Mouse (Mus musculus): ENCODE results near the gene Reep1.

The Reep1 gene

GRCm38 (mm10) chr6:71757039-71757894 lies 49.9 kb downstream of the Reep1 start:
- TF ChIP-seq NANOG (IDR thresholded peaks at IDR 0.05; ENCODE audit: borderline replicate concordance, low read length) (no peak), POU5F1 (IDR thresholded peaks at IDR 0.05; ENCODE audit: borderline replicate concordance, low read length) (no peak), CTCF (conservative IDR thresholded peaks at IDR 0.05; ENCODE audit: low read length) (no peak)
- Histone ChIP-seq H3K36me3 (ENCODE audit: insufficient read depth, low read length) (no peaks in the 10 kb centered on the region), H3K27me3 (ENCODE audit: insufficient read depth, low read length) (no peaks in the 10 kb centered on the region), H3K4me1 (replicated peaks; ENCODE audit: low read depth, low read length) (peaks cover 21% of the 10 kb centered on the region), H3K4me3 (replicated peaks; ENCODE audit: low read length) (no peak overlapping the region), H3K9me3 (ENCODE audit: low read length) (no peaks in the 10 kb centered on the region)

DNA sequence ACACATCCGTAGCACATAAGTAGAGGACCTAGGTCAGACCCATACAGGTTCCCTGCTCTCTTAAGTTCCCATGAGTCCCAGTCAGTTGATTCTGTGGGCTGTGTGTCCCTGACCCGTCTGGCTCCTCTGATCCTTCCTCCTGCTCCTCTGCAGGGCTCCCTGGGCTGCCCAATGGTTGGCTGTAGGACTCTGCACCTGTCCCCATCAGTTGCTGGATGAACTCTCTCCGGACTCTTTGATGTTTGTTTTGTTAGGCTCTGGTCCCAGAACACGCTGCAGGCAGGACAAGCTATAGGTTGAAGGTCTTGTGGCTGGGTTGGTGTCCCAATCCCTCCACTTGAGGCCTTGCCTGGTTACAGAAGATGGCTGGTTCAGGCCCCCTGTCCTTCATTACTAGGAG lies 51.4 kb downstream of the Reep1 start:
- Histone ChIP-seq H3K9me3 (ENCODE audit: low read length) (no peaks in the 10 kb centered on the region), H3K36me3 (ENCODE audit: insufficient read depth, low read length) (no peaks in the 10 kb centered on the region), H3K4me1 (replicated peaks; ENCODE audit: low read depth, low read length) (peaks cover 8% of the 10 kb centered on the region), H3K4me3 (replicated peaks; ENCODE audit: low read length) (no peak overlapping the region), H3K27me3 (ENCODE audit: insufficient read depth, low read length) (no peaks in the 10 kb centered on the region)
- TF ChIP-seq NANOG (IDR thresholded peaks at IDR 0.05; ENCODE audit: borderline replicate concordance, low read length) (no peak), POU5F1 (IDR thresholded peaks at IDR 0.05; ENCODE audit: borderline replicate concordance, low read length) (no peak), CTCF (conservative IDR thresholded peaks at IDR 0.05; ENCODE audit: low read length) (no peak)

GRCm38 (mm10) chr6:71760073-71760472 lies 52.7 kb downstream of the Reep1 start:
- Histone ChIP-seq H3K4me1 (replicated peaks; ENCODE audit: low read depth, low read length) (peaks cover 8% of the 10 kb centered on the region), H3K27me3 (ENCODE audit: insufficient read depth, low read length) (no peaks in the 10 kb centered on the region), H3K36me3 (ENCODE audit: insufficient read depth, low read length) (no peaks in the 10 kb centered on the region), H3K9me3 (ENCODE audit: low read length) (no peaks in the 10 kb centered on the region), H3K4me3 (replicated peaks; ENCODE audit: low read length) (no peak overlapping the region)
- no peak for TF ChIP-seq POU5F1 (IDR thresholded peaks at IDR 0.05; ENCODE audit: borderline replicate concordance, low read length)
- no peak for TF ChIP-seq CTCF (conservative IDR thresholded peaks at IDR 0.05; ENCODE audit: low read length)
- no peak for TF ChIP-seq NANOG (IDR thresholded peaks at IDR 0.05; ENCODE audit: borderline replicate concordance, low read length)

DNA sequence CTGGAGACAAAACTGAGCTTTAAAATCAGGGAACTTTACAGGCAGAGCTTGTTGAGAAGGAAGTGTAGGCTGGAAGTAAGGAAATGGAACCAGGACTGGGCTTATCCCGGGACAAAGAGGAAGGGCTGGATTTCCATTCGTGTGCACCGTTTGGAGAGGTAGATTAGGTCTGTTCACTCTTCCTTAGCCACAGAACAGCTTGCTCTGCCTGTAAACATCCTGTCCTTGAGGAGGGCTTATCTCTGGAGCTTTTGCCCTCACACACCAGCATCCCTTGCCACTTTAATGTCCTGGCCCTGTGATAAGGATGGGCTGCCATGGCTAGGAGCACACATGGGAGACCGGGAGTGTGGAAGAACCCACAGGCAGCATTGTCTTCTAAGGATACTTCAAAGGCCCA lies 60.4 kb downstream of the Reep1 start:
- no peak overlapping the region for H3K4me3 ChIP-seq (replicated peaks; ENCODE audit: low read length)
- H3K4me1 ChIP-seq (replicated peaks; ENCODE audit: low read depth, low read length) = peaks cover 20% of the 10 kb centered on the region
- no peak for TF ChIP-seq CTCF (conservative IDR thresholded peaks at IDR 0.05; ENCODE audit: low read length)
- TF ChIP-seq POU5F1 (IDR thresholded peaks at IDR 0.05; ENCODE audit: borderline replicate concordance, low read length) = no peak
- TF ChIP-seq NANOG (IDR thresholded peaks at IDR 0.05; ENCODE audit: borderline replicate concordance, low read length) = no peak
- no peaks in the 10 kb centered on the region for H3K36me3 ChIP-seq (ENCODE audit: insufficient read depth, low read length)
- H3K27me3 ChIP-seq (ENCODE audit: insufficient read depth, low read length) = no peaks in the 10 kb centered on the region
- H3K9me3 ChIP-seq (ENCODE audit: low read length) = no peaks in the 10 kb centered on the region

DNA sequence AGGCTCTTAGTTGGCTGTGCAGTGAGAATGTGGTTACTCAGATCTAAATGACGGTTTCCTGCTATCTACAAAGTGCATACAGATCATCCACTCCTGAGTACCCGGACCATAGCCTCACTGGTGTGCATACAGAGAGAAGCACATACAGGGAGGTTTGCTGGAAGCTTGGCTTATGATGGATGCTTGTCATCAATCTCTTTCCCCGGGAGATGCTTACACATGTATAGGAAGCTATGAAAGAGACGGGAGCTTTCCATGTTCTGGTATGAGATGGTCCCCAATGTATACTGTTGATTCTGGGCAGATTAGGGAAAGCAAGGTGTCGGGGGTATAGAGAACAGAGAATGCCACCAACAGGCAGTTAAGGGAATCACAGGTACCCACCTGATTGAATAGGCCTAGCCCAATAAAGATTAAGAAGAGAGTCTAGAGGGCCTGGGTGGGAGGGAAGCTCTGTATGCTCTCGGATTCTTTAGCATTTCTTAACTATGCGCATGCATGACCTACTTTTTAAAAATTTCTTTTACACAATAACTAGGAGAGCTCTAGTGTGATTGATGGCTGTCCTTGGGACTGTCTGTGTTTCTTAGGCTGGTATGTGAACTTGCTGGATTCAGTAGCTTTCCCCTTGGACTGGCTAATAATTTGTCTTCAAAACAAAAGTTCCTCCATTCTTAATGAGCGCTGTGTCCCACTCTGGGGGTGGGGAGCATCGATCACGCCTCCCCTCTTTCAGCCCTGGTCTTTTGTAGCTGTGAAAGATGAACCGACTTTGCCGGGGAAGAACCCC lies 62.7 kb downstream of the Reep1 start:
- peaks cover 23% of the 10 kb centered on the region for H3K4me1 ChIP-seq (replicated peaks; ENCODE audit: low read depth, low read length)
- no peaks in the 10 kb centered on the region for H3K27me3 ChIP-seq (ENCODE audit: insufficient read depth, low read length)
- TF ChIP-seq POU5F1 (IDR thresholded peaks at IDR 0.05; ENCODE audit: borderline replicate concordance, low read length) (no peak), CTCF (conservative IDR thresholded peaks at IDR 0.05; ENCODE audit: low read length) (peak; percentile 59), NANOG (IDR thresholded peaks at IDR 0.05; ENCODE audit: borderline replicate concordance, low read length) (no peak)
- peak overlapping the region; percentile 26; the same call in 1 of the 2 replicates for H3K4me3 ChIP-seq (replicated peaks; ENCODE audit: low read length)
- H3K36me3 ChIP-seq (ENCODE audit: insufficient read depth, low read length) = no peaks in the 10 kb centered on the region
- no peaks in the 10 kb centered on the region for H3K9me3 ChIP-seq (ENCODE audit: low read length)

GRCm38 (mm10) chr6:71770856-71771255 lies 63.5 kb downstream of the Reep1 start:
- Histone ChIP-seq H3K36me3 (ENCODE audit: insufficient read depth, low read length) (no peaks in the 10 kb centered on the region), H3K4me1 (replicated peaks; ENCODE audit: low read depth, low read length) (peaks cover 23% of the 10 kb centered on the region), H3K4me3 (replicated peaks; ENCODE audit: low read length) (peak overlapping the region; percentile 26; the same call in 1 of the 2 replicates), H3K27me3 (ENCODE audit: insufficient read depth, low read length) (no peaks in the 10 kb centered on the region), H3K9me3 (ENCODE audit: low read length) (no peaks in the 10 kb centered on the region)
- TF ChIP-seq NANOG (IDR thresholded peaks at IDR 0.05; ENCODE audit: borderline replicate concordance, low read length) (no peak), CTCF (conservative IDR thresholded peaks at IDR 0.05; ENCODE audit: low read length) (peak; percentile 72), POU5F1 (IDR thresholded peaks at IDR 0.05; ENCODE audit: borderline replicate concordance, low read length) (no peak)

GRCm38 (mm10) chr6:71771282-71771681 lies 63.9 kb downstream of the Reep1 start:
- Histone ChIP-seq H3K27me3 (ENCODE audit: insufficient read depth, low read length) (no peaks in the 10 kb centered on the region), H3K36me3 (ENCODE audit: insufficient read depth, low read length) (no peaks in the 10 kb centered on the region), H3K4me1 (replicated peaks; ENCODE audit: low read depth, low read length) (peaks cover 23% of the 10 kb centered on the region), H3K9me3 (ENCODE audit: low read length) (no peaks in the 10 kb centered on the region), H3K4me3 (replicated peaks; ENCODE audit: low read length) (no peak overlapping the region)
- TF ChIP-seq NANOG (IDR thresholded peaks at IDR 0.05; ENCODE audit: borderline replicate concordance, low read length) (no peak), CTCF (conservative IDR thresholded peaks at IDR 0.05; ENCODE audit: low read length) (peak; percentile 65), POU5F1 (IDR thresholded peaks at IDR 0.05; ENCODE audit: borderline replicate concordance, low read length) (no peak)

DNA sequence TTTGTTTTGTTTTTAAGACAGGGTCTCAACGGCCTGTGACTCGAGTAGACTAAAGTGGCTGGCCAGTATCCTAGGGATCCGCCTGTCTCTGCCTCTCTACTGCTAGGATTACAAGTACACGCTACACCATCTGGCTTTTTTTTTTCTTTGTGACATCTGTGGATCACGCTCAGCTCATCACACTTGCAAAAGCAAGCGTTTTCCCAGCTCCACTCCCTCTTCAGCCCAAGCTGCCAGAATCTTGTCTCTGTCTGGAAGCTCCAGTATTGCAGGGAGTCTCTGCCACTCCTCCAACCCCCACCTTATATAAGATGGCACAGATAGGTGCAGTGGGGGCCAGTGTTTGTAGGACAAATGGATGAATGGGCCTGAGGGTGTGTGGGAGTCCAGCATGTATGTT lies 64.8 kb downstream of the Reep1 start:
- H3K36me3 ChIP-seq (ENCODE audit: insufficient read depth, low read length) = no peaks in the 10 kb centered on the region

More for the DNA sequence above, 64.8 kb downstream of the Reep1 start:
- H3K4me3 ChIP-seq (replicated peaks; ENCODE audit: low read length) = no peak overlapping the region
- TF ChIP-seq CTCF (conservative IDR thresholded peaks at IDR 0.05; ENCODE audit: low read length) (no peak), POU5F1 (IDR thresholded peaks at IDR 0.05; ENCODE audit: borderline replicate concordance, low read length) (no peak), NANOG (IDR thresholded peaks at IDR 0.05; ENCODE audit: borderline replicate concordance, low read length) (no peak)
- no peaks in the 10 kb centered on the region for H3K27me3 ChIP-seq (ENCODE audit: insufficient read depth, low read length)
- H3K9me3 ChIP-seq (ENCODE audit: low read length) = no peaks in the 10 kb centered on the region
- peaks cover 23% of the 10 kb centered on the region for H3K4me1 ChIP-seq (replicated peaks; ENCODE audit: low read depth, low read length)

Measured in E14TG2a.4 (cell line).